Mouse (Mus musculus) liver, adult 2 months (tissue): ENCODE data around the gene Hps3. TPM values are rescaled to one million over a fixed set of nuclear protein-coding genes. Genes with fewer than 3 reads are reported as not detected.
A peak's percentile ranks its signal among the peaks of the same experiment; 100 is the strongest.
"Not testable (repeated sequence)": the region's sequence is repeated elsewhere in the genome, so short reads cannot be mapped to it uniquely, and the experiment has no call there.

Experiments
- DNase-seq: peaks from one replicate; pipeline ENCODE4 v3.0.0-alpha.2; 2011; ENCODE audit warnings: low read depth, low spot score; ENCODE audit errors: extremely low read depth
- H3K27ac ChIP-seq: fragments of 200-500 bp; replicated peaks from 2 replicates; pipeline ENCODE4 v1.5.1; 2012; ENCODE audit warnings: low read depth, mild to moderate bottlenecking, control low read depth, inconsistent platforms, low read length; ENCODE audit not compliant: insufficient read depth
- H3K27me3 ChIP-seq: fragments of 200-500 bp; 2 replicates; pipeline ENCODE4 v1.6.1; 2012; ENCODE audit warnings: mild to moderate bottlenecking, moderate library complexity, low read length, inconsistent platforms; ENCODE audit not compliant: control insufficient read depth, insufficient read depth
- H3K36me3 ChIP-seq: fragments of 200-500 bp; 2 replicates; pipeline ENCODE4 v1.6.1; 2012; ENCODE audit warnings: low read length, inconsistent platforms; ENCODE audit not compliant: control insufficient read depth, insufficient read depth
- H3K4me1 ChIP-seq: fragments of 200-500 bp; 2 replicates; pipeline ENCODE4 v1.6.1; 2011; ENCODE audit warnings: low read length; ENCODE audit not compliant: control insufficient read depth, insufficient read depth
- H3K4me3 ChIP-seq: fragments of 200-500 bp; 2 replicates; pipeline ENCODE4 v1.5.1; 2011; ENCODE audit warnings: low read depth, mild to moderate bottlenecking, control low read depth, low read length, moderate library complexity; ENCODE audit not compliant: insufficient read depth
- H3K79me2 ChIP-seq: fragments of 200-500 bp; 2 replicates; pipeline ENCODE4 v1.6.1; 2012; ENCODE audit warnings: inconsistent platforms, mild to moderate bottlenecking, low read length, moderate library complexity; ENCODE audit not compliant: control insufficient read depth, insufficient read depth
- H3K9ac ChIP-seq: fragments of 200-500 bp; 2 replicates; pipeline ENCODE4 v1.6.1; 2012; ENCODE audit warnings: low read depth, mild to moderate bottlenecking, control low read depth, inconsistent platforms, low read length
- CTCF ChIP-seq: fragments of 200-500 bp; IDR thresholded peaks from 2 replicates; pipeline ENCODE4 v1.5.1; 2011; ENCODE audit warnings: low read depth, low read length, control low read depth
- POLR2A ChIP-seq: fragments of 200-500 bp; IDR thresholded peaks from 2 replicates; pipeline ENCODE4 v1.6.1; 2011; ENCODE audit warnings: low read length, control low read depth; ENCODE audit not compliant: insufficient read depth; ENCODE audit errors: extremely low read depth
- WGBS: fragments of 180-500 bp; shearing (Covaris S2); methylation state at CpG from one replicate; pipeline ENCODE4 v1.1.7; 2018; 5-methylcytosine and 5-hydroxymethylcytosine counted together
- polyA plus RNA-seq: library from polyadenylated mRNA; depleted of rRNA; stranded (reverse); fragments of >200 nt; gene quantifications from 2 replicates; pipeline ENCODE4 v1.2.3, GENCODE M21; 2012; rRNA removed
- total RNA-seq: library from RNA; depleted of rRNA; stranded (reverse); fragments of >200 nt; gene quantifications from 2 replicates; pipeline ENCODE4 v1.2.3, GENCODE M21; 2014; rRNA removed

Hps3 gene
- total RNA-seq (7.6 and 8.6 TPM in 2 replicates), polyA plus RNA-seq (7.6 and 11.7 TPM in 2 replicates)

GRCm38 (mm10) chr3:20034719-20035404, at the start of gene Hps3:
Gene Hps3, minus strand, starts transcription at chr3:20035315.
- Histone ChIP-seq H3K9ac (peak within 1 kb of the TSS; percentile 84), H3K27me3 (no peaks in the 10 kb centered on the region), H3K79me2 (peaks cover 8% of the 10 kb centered on the region; the same call in 1 of the 2 replicates), H3K4me1 (peaks cover 6% of the 10 kb centered on the region), H3K27ac (peak within 1 kb of the TSS; percentile 54), H3K4me3 (peak within 1 kb of the TSS; percentile 87), H3K36me3 (0 out of 2 replicates have a peak, but pooled peaks cover 2% of the 10 kb centered on the region)
- under 1% methylated on average over 47 of the region's 47 CpGs for WGBS
- DNase-seq = peak; percentile 86
- TF ChIP-seq POLR2A = peak; percentile 46; the same call in 1 of the 2 replicates
- TF ChIP-seq CTCF = no peak

DNA sequence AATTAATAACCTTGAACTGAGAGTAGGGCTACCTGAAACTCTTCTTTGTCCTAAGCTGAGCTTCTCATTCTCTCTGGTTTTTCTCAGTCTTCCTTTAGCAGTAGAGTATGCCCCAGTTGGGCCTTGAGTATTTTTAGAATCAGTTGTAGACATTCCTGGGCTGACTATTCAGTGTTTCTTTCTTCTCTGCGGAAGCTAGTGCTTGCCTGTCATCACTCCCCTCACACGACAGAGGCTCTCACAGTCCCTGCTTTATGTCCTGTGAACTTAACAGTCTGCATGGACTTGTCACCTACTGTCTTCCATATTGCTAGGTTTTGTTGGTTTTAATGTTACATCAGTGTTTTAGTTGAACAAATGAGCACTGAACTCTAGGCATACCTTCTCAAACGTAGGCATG, 47.0 kb upstream of the Hps3 start:
- Histone ChIP-seq H3K79me2 (no peaks in the 10 kb centered on the region), H3K27me3 (no peaks in the 10 kb centered on the region), H3K4me1 (no peaks in the 10 kb centered on the region), H3K9ac (no peak overlapping the region), H3K4me3 (no peak overlapping the region), H3K27ac (no peak overlapping the region), H3K36me3 (peaks cover 30% of the 10 kb centered on the region)
- WGBS = 88% methylated on average over 3 of the region's 3 CpGs
- no peak for DNase-seq
- TF ChIP-seq POLR2A (no peak), CTCF (no peak)

- Histone ChIP-seq H3K4me1 (no peaks in the 10 kb centered on the region), H3K9ac (no peak overlapping the region), H3K27me3 (no peaks in the 10 kb centered on the region), H3K27ac (no peak overlapping the region), H3K36me3 (peaks cover 24% of the 10 kb centered on the region; the same call in 1 of the 2 replicates), H3K4me3 (no peak overlapping the region), H3K79me2 (no peaks in the 10 kb centered on the region)
- DNase-seq = peak; percentile 2
- TF ChIP-seq POLR2A = no peak
- 87% methylated on average over 11 of the region's 11 CpGs for WGBS
Observed at GRCm38 (mm10) chr3:20076145-20077053, 41.3 kb upstream of the Hps3 start.

GRCm38 (mm10) chr3:20058197-20058541, 23.1 kb upstream of the Hps3 start:
- no peak for TF ChIP-seq POLR2A
- no peak for TF ChIP-seq CTCF

DNA sequence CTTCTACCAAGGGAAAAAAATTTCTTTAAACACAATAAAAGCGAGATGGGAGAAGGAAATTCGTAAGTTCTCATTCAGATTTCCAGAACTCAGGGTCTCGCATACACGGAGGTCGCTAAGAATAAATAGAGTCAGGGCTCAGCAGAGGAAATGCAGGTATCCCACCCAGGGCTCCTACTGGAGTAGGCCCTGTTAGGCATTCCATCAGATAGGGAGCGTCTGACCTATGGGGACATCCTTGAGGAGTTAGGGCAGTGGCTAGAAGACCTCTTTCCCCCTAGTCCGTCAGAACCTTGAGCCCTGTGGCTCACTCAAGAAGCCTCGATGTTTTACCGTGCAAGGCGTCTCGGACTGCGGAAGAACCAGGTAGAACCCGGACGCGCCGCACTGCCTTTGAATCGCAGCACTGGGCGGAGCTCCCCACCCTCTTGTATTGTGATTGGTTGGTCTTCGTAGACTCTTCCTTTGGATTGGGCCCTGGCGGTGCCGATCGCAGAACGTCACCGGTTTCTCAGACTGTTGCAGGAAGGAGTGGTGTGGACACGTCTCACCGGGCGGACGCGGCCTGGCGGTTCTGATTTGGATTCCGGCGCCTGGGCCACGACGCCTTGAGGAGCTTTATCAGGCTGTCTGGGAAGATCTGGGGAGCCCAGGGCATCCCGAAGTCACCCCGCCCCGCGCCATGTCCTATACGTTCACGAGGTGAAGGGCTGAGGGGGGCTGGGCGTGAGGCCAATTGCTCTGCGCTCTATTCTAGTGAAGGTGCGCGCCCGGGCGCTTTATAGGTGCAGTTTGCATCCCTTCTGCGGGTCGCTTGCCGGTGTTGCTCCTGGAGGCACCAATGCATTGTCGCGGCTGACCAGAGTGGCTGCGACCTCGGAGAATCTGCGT, 22.4 kb upstream of the Hps3 start, which contains the start of gene Hltf:
TSS of gene Hltf (plus strand) at position 506 of the 891 bp plus-strand sequence.
- TF ChIP-seq CTCF = no peak
- TF ChIP-seq POLR2A = 0 out of 2 replicates have a peak, but pooled peaks have one; percentile 20
- Histone ChIP-seq H3K4me1 (no peaks in the 10 kb centered on the region), H3K4me3 (peak within 1 kb of the TSS; percentile 78), H3K79me2 (no peaks in the 10 kb centered on the region), H3K9ac (peak within 1 kb of the TSS; percentile 75), H3K27ac (peak within 1 kb of the TSS; percentile 24), H3K27me3 (no peaks in the 10 kb centered on the region), H3K36me3 (peaks cover 3% of the 10 kb centered on the region; the same call in 1 of the 2 replicates)
- peak; percentile 90 for DNase-seq
- WGBS = 1% methylated on average over 49 of the region's 54 CpGs

More at GRCm38 (mm10) chr3:20058197-20058541, 23.1 kb upstream of the Hps3 start:
- Histone ChIP-seq H3K27me3 (no peaks in the 10 kb centered on the region), H3K4me1 (no peaks in the 10 kb centered on the region), H3K36me3 (peaks cover 3% of the 10 kb centered on the region; the same call in 1 of the 2 replicates), H3K4me3 (peak overlapping the region; percentile 78), H3K27ac (no peak overlapping the region), H3K9ac (peak overlapping the region; percentile 75), H3K79me2 (no peaks in the 10 kb centered on the region)
- DNase-seq = no peak
- 0% methylated on average over 6 of the region's 9 CpGs for WGBS

DNA sequence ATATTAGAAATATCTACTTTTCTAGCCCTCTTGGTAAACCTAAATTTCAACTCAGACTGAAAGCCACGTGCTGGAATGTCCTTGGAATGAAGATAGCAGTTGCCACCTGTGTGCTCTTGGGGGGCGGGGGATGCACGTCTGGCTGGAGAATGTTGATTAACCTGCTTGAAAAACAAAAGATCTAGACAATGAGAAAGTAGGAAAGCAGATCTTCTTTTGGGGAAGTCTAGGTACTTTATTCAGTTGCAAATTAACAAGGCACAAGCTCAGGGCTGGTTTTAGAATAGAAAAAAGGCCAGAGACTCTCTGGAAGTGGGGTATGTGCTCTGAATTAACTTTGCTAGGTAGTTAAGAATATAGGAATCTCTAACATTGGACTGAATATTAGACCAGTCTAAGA, 9.6 kb upstream of the Hps3 start:
- not testable (repeated sequence) for H3K27ac ChIP-seq, H3K9ac ChIP-seq, H3K27me3 ChIP-seq, H3K4me1 ChIP-seq, DNase-seq, H3K79me2 ChIP-seq, H3K36me3 ChIP-seq, H3K4me3 ChIP-seq
- WGBS = 69% methylated on average over 3 of the region's 3 CpGs

DNA sequence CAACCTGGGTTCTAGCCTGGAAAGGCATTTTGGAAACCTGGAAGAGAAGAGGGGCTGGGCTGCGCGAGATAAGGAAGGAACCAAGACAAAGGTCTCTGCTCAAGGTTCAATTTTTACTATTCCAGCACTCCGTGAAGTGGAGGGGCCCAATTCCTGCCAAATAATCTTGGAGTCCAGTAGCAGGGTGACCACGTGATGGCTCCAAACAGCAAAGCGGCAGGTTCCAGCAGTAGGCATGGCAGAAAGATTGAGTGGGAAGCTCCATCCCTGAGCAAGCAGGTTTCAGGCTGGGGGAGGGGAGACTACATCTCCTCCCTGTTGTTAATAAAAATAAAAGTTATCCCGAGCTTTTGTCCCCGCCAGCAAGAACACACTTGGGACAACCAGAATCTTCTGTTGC, 6.3 kb upstream of the Hps3 start:
- not testable (repeated sequence) for H3K4me1 ChIP-seq, H3K79me2 ChIP-seq, H3K9ac ChIP-seq, H3K27me3 ChIP-seq, H3K36me3 ChIP-seq, H3K4me3 ChIP-seq, DNase-seq, H3K27ac ChIP-seq
- 90% methylated on average over 7 of the region's 7 CpGs for WGBS
